Mouse (Mus musculus) pancreas, adult 10 weeks (tissue): ENCODE measurements around the gene Gm47959. TPM values are rescaled to one million over a fixed set of nuclear protein-coding genes. Genes with fewer than 3 reads are reported as not detected.

Source experiments
- polyA plus RNA-seq: library from polyadenylated mRNA; stranded (reverse); fragments of 350-450 nt; fragmentation: Illumina TruSeq; extraction: RNeasy Lipid Tissue Mini Kit (QIAGEN cat#74804); gene quantifications from one replicate; pipeline ENCODE4 v1.2.3, GENCODE M21; 2015; ENCODE audit warnings: low read depth, low replicate concordance; ENCODE audit not compliant: insufficient read depth

Gm47959 gene
- polyA plus RNA-seq, result not detected

GRCm38 (mm10) chr1:83000306-83000705 is at the start of gene Gm47959:
Gm47959 (plus strand) TSS chr1:83000548.

DNA sequence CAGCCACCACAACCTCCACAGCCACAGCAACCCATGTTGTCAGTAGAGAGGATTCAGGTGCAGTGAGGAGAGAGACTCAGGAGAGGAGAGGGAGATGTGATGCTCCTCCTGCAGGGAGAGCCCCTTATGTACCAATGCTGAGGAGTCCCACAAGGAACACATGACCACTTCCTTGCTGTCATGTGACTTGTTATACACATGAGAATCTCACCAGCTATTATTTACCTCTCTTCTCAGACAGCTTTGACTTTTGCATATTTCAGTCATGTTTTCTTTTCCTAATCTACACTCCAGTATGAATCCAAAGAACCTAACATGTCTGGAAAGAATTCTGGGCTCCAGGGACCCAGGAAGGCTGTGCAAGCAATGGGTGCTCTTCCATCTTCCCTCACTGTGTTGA is 44.4 kb upstream of the Gm47959 start, which contains the start of gene Gm7544:
TSS of gene Gm7544 (minus strand) at position 101 of the 400 bp plus-strand sequence.

DNA sequence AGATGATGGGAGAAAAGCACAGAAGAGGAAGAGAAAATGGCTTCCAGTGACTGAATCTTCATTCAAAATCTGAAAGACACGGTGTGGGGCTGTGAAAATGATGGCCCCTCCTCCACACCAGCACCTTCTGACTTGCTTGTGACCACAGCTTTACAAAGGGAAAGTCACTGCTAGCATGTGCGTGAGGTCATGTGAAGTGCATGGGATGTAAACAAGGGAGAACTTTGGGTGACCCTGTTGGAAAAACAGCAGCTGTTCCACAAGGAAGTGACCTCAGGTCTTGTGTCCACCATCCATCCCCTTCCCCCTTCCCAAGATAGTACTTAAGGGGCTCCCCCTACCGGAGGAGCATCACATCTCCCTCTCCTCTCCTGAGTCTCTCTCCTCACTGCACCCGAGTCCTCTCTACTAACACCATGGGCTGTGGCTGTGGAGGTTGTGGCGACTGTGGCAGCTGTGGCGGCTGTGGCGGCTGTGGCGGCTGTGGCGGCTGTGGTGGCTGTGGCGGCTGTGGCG is 40.4 kb upstream of the Gm47959 start, which contains the start of gene Gm47955:
TSS of gene Gm47955 (plus strand) at position 417 of the 516 bp plus-strand sequence.

DNA sequence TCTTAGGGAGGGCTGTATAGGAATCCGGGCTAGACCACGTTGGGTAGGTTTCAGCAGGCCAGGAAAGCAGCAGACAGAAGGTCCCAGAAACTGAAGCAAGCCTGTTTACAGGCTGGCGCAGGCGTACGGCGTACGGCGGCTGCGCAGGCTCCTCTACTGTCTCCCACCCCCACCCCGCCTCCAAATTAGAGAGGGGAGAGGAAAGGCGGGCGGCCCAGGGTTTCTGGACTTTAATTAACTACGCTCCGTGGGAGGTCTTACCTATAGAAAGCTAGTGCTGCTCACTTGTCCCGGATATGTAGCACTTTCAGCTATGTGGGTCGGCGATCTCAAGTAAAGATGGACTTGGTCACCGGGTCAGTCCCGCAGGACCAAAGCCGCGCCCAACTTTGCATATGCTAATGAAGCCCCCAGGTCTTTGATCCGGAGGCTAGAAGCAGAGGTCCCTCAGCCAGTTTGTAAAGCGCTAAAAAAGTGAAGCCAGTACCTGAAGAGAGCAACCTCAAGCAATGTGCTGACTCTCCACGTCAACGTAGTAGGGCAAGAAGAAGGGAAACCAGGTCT is 37.8 kb downstream of the Gm47959 start, which contains the start of gene Slc19a3:
TSS of gene Slc19a3 (minus strand) at position 340 of the 564 bp plus-strand sequence.

DNA sequence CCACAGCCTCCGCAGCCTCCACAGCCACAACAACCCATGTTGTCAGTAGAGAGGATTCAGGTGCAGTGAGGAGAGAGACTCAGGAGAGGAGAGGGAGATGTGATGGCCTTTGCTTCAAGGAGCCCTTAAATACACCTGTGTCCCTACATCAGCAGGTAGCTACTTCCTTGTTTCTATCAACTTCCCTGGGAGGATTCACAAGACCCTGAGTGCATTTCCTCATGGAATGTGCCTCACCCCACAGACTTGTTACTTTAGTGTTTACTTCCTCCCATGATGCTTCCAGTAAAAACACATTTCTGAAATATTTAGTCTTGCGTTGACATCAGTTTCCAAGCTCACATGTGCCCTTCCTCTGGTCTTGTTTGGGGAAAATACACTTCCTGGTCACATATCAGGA is 42.0 kb downstream of the Gm47959 start, which contains the start of gene Krtap28-10:
TSS of gene Krtap28-10 (minus strand) at position 101 of the 400 bp plus-strand sequence.

DNA sequence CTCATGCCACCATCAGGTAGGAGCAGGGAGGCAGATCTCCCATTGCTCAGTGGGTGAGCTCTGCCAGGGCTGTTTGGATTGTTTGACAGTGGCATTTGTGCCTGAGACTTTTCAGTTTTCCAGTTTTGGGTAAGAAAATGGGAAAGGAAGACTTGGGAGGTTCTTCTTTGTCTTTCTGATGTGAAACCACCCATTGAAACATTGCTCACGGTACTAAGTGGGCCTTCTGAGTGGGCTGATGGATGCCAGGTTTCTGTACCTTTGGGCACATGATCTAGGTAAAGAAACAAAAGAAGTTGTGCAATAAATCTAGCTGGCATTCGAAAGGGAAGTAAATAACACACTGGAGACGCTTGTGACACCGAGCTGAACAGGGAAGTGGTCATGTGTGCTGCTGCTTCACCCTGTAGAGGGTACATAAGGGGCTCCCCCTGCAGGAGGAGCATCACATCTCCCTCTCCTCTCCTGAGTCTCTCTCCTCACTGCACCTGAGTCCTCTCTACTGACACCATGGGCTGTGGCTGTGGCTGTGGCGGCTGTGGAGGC is 44.6 kb downstream of the Gm47959 start, which contains the start of gene Gm47969:
TSS of gene Gm47969 (plus strand) at position 51 of the 546 bp plus-strand sequence.

Other genes with a start within 250 kb of the Gm47959 start
- gene Tm4sf20, start 232.1 kb upstream of the Gm47959 start, polyA plus RNA-seq, result not detected
- gene Gm47791, start 229.3 kb upstream of the Gm47959 start, polyA plus RNA-seq, result not detected
- gene Agfg1, start 161.1 kb upstream of the Gm47959 start, polyA plus RNA-seq, result 3.6 TPM
- not detected for gene A030005L19Rik, start 87.2 kb upstream of the Gm47959 start, polyA plus RNA-seq
- not detected for gene A030014E15Rik, start 75.6 kb upstream of the Gm47959 start, polyA plus RNA-seq
- not detected for gene Gm6217, start 69.1 kb upstream of the Gm47959 start, polyA plus RNA-seq
- gene A030003K21Rik, start 57.2 kb upstream of the Gm47959 start, polyA plus RNA-seq, result not detected
- gene Gm7544, start 44.5 kb upstream of the Gm47959 start, polyA plus RNA-seq, result not detected
- not detected for gene Gm47955, start 40.3 kb upstream of the Gm47959 start, polyA plus RNA-seq
- not detected for gene Slc19a3, start 37.9 kb downstream of the Gm47959 start, polyA plus RNA-seq
- gene Krtap28-10, start 41.9 kb downstream of the Gm47959 start, polyA plus RNA-seq, result not detected
- gene Gm47969, start 44.4 kb downstream of the Gm47959 start, polyA plus RNA-seq, result not detected
- gene A030005K14Rik, start 58.8 kb downstream of the Gm47959 start, polyA plus RNA-seq, result not detected
- not detected for gene Krtap28-13, start 60.4 kb downstream of the Gm47959 start, polyA plus RNA-seq
- gene Ccl20, start 116.2 kb downstream of the Gm47959 start, polyA plus RNA-seq, result not detected
- not detected for gene Daw1, start 159.2 kb downstream of the Gm47959 start, polyA plus RNA-seq